Mouse (Mus musculus): Measurements from ENCODE around the gene Dscaml1.

DNA sequence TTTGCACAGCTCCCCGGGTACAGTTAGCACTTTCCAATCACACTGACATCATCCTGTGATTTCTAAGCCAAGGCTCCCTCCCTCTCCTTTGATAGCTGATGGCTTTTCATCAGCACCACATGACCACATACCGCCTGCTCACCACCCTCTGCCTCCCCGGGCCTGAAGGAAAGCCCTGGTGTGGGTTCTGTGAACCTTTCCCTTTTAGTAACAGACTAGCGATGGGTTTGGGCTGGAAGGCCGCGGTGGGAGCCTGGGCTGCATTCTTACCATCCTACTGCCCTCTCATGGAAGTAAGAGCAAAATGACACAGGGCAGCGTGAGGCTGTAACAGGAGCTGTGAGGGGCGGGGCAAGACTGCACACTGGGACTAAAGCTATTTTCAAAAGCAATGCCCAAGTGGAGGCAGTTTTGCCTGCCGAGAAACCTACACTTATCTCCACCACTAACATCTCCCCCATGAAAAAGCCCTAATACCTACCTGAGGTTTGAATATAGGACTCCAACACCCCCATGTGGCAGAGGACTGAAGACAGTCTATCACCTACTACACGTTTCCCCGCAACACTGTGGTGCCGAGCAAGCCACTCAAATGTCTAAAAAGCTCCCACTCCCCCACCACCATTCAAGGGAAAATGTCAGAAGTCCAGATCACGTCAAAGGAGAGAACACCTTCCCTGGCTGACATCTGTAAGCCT is 372.2 kb downstream of the Dscaml1 start:
- TF ChIP-seq POLR2A (IDR thresholded peaks at IDR 0.05; ENCODE audit: borderline replicate concordance, extremely low read depth, low read depth, low read length) (no peak), CTCF (IDR thresholded peaks at IDR 0.05; ENCODE audit: insufficient read depth, low read length) (no peak; the same call in 1 of the 2 replicates)

Measured in lung, adult 2 months (tissue).